Mouse (Mus musculus) hindbrain, embryonic 14.5 days (tissue): ENCODE data around the gene Cercam. TPM values are rescaled to one million over a fixed set of nuclear protein-coding genes. Genes with fewer than 3 reads are reported as not detected.
A peak's percentile ranks its signal among the peaks of the same experiment; 100 is the strongest.
"Not testable (repeated sequence)": the region's sequence is repeated elsewhere in the genome, so short reads cannot be mapped to it uniquely, and the experiment has no call there.

Source experiments
- ATAC-seq: fragments of 200-750 bp; cut with Nextera tagmentation; 2 replicates; pipeline ENCODE4 v1.8.0; 2017; ENCODE audit warnings: moderate number of reproducible peaks, mild to moderate bottlenecking, moderate TSS enrichment, moderate library complexity; ENCODE audit not compliant: low FRiP score
- DNase-seq: peaks from one replicate; pipeline ENCODE4 v3.0.0-alpha.2; 2015; ENCODE audit warnings: low spot score
- H3K27ac ChIP-seq: fragments of 300-500 bp; sonication (generic); 2 replicates; pipeline ENCODE4 v1.5.1; 2014; ENCODE audit warnings: mild to moderate bottlenecking, moderate library complexity
- H3K27me3 ChIP-seq: fragments of 300-500 bp; sonication (generic); 2 replicates; pipeline ENCODE4 v1.6.1; 2014; ENCODE audit warnings: mild to moderate bottlenecking, low read length, mixed read lengths; ENCODE audit not compliant: control insufficient read depth, insufficient read depth
- H3K36me3 ChIP-seq: fragments of 300-500 bp; sonication (generic); replicated peaks from 2 replicates; pipeline ENCODE4 v1.6.1; 2014; ENCODE audit not compliant: control insufficient read depth, insufficient read depth
- H3K4me1 ChIP-seq: fragments of 300-500 bp; sonication (generic); replicated peaks from 2 replicates; pipeline ENCODE4 v1.6.1; 2014; ENCODE audit warnings: antibody characterized with exemption, low read length, mixed read lengths; ENCODE audit not compliant: control insufficient read depth, insufficient read depth
- H3K4me2 ChIP-seq: fragments of 300-500 bp; sonication (generic); replicated peaks from 2 replicates; pipeline ENCODE4 v1.6.1; 2014; ENCODE audit warnings: mild to moderate bottlenecking, moderate library complexity
- H3K4me3 ChIP-seq: fragments of 300-500 bp; sonication (generic); replicated peaks from 2 replicates; pipeline ENCODE4 v1.5.1; 2014; ENCODE audit warnings: mild to moderate bottlenecking, low read length
- H3K9ac ChIP-seq: fragments of 300-500 bp; sonication (generic); 2 replicates; pipeline ENCODE4 v1.6.1; 2014
- H3K9me3 ChIP-seq: fragments of 300-500 bp; sonication (generic); 2 replicates; pipeline ENCODE4 v1.6.1; 2016; ENCODE audit warnings: low read length; ENCODE audit not compliant: control insufficient read depth
- WGBS: fragments of 180-500 bp; shearing (Covaris S2); extraction: QIAGEN DNeasy Blood & Tissue Kit; methylation state at CpG from one replicate; pipeline ENCODE4 v1.1.7; 2014; 5-methylcytosine and 5-hydroxymethylcytosine counted together
- polyA plus RNA-seq: library from polyadenylated mRNA; unstranded; fragments of >200 nt; fragmentation: Nextera tagmentation; extraction: Ambion mirVana; gene quantifications from 2 replicates; pipeline ENCODE4 v1.2.1, GENCODE M21; 2014

The Cercam gene
- polyA plus RNA-seq, 1 experiment from 2014 or later = 19.1 TPM

DNA sequence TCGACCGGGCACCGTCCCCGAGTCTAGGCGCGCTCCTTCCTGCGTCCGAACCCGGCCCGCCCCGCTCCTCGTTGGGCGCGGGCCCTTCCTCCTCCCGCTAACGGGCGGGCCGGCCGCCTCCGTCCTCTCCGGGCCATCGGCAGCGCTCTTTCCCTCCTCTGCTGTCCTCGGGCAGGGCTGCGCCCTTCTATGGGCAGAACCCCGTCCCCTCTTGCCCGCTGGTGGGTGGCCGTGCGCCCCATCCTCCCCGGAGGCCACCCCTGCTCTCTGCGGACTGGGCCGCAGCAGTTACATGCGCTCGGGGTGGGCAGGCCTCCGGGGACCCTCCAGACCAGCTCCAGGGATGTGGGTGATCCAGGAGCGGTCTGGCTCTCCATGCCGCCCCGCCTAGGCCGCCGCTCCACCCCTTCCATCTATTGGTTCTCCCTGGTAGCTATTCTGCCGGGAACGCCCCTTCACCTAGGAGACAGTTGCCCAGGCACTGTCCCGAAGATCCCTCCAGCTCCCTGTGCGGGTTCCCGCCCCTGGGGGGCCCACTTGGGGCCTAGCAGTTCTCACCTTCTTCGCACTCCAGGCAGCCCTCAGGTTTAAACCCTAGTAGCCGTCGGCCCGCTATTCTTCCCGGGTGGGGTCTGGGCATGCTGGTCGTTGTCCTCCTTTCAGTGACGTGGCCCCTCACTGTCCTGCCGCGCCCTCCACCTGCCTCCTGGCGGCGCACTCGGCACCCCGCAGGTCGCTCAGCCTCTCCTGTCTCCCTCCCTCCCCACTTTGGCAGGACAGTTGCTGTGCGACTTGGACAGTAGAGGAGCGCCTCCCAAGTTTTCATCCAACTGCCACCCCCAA is 21.2 kb downstream of the Cercam start:
- H3K4me1 ChIP-seq = peaks cover 12% of the 10 kb centered on the region
- peak overlapping the region; percentile 95 for H3K4me2 ChIP-seq
- DNase-seq = peak; percentile 70
- H3K27me3 ChIP-seq = no peaks in the 10 kb centered on the region
- peak; percentile 89 for ATAC-seq
- peak overlapping the region; percentile 89 for H3K9ac ChIP-seq
- no peaks in the 10 kb centered on the region for H3K9me3 ChIP-seq
- H3K27ac ChIP-seq = peak overlapping the region; percentile 88
- H3K4me3 ChIP-seq = peak overlapping the region; percentile 95
- H3K36me3 ChIP-seq = peaks cover 37% of the 10 kb centered on the region
- whole genome bisulfite sequencing = under 1% methylated on average over 32 of the region's 61 CpGs

DNA sequence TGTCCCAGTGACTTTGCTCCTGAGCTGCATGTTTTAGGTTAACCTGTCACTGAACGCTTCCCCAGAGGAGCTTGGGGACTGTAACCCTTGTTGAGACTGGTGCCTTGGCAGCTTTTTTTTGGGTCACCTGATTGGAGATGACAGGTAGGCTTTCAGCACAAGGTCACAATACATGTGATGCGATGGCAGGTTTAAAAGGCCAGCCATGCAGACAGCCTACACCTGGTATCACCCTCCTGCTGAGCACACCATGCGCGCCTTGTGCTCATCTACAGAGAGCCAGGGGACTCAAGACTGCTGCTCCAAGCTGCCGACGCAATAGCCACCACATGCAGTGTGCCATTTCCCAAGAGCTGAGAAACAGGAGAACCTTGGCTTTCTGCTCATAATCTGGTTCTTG is 22.8 kb downstream of the Cercam start:
- Histone ChIP-seq H3K36me3 (peaks cover 50% of the 10 kb centered on the region), H3K9ac (no peak overlapping the region), H3K9me3 (no peaks in the 10 kb centered on the region), H3K4me1 (peaks cover 12% of the 10 kb centered on the region), H3K27me3 (no peaks in the 10 kb centered on the region), H3K4me3 (no peak overlapping the region), H3K27ac (no peak overlapping the region), H3K4me2 (no peak overlapping the region)
- ATAC-seq (no peak), DNase-seq (no peak)
- 94% methylated on average over 6 of the region's 6 CpGs for WGBS

DNA sequence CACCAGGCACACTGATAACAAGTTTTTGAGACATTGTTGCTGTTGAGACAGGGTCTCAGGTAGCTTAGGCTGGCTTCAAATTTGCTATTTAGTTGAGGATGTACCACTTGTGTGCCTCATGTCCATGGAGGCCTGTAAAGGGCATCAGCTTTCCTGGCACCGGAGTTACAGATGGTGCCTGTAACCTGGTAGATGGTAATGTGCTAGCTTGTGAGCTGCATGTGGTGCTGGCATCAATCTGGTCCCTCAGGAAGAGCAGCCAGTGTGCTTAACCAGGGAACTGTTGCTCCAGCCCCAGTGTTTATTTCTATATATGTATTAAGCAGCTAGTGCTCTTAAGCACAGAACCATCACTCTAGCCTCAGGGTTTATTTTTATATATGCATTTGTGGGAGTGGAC is 27.1 kb downstream of the Cercam start:
- Histone ChIP-seq H3K27me3 (no peaks in the 10 kb centered on the region), H3K9me3 (no peaks in the 10 kb centered on the region), H3K4me1 (peaks cover 4% of the 10 kb centered on the region), H3K4me2 (no peak overlapping the region), H3K36me3 (peaks cover 91% of the 10 kb centered on the region), H3K9ac (no peak overlapping the region), H3K4me3 (no peak overlapping the region), H3K27ac (no peak overlapping the region)
- no peak for DNase-seq
- ATAC-seq = no peak
- 87% methylated on average over 1 of the region's 1 CpGs for WGBS

DNA sequence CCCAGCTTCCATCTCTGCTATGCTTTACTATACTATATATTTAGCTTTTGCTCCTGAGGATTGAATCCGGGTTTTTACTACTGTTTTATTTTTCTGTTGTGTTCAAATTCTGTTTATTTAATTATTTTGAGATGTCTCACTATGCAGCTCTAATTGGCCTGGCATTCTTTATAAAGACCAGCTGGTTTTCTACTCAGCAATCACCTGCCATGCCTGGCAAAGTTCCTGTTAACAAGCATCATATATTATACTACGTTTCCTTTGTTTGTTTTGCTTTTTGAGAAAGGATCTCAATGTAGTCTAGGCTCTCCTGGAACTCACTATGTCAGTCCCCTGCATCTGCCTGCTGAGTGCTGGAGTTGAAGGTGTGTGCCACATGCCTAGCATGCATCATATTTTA is 28.4 kb downstream of the Cercam start:
- Histone ChIP-seq H3K27ac (no peak overlapping the region), H3K9me3 (no peaks in the 10 kb centered on the region), H3K4me2 (no peak overlapping the region), H3K4me1 (no peaks in the 10 kb centered on the region), H3K36me3 (peaks cover 96% of the 10 kb centered on the region), H3K27me3 (no peaks in the 10 kb centered on the region), H3K4me3 (no peak overlapping the region), H3K9ac (no peak overlapping the region)
- DNase-seq = no peak
- no peak for ATAC-seq
- WGBS = 89% methylated on average over 2 of the region's 2 CpGs

DNA sequence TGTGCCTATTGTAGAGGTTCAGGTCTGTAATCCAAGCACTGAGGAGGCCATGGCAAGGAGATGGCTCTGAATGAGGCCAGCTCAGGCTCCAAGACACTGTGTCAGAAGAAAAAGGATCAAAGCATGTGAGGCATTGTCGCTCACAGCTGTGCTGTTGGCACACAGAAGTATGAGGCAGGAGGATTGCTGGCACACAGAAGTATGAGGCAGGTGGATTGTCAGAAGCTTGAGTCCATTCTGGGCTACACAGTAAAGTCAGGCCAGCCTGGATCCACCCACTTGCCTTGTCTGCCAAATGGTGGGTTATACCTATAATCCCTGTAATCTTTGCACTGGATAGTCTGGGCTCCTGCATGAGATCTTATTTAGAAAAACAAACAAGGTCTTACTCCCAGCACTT is 29.1 kb downstream of the Cercam start:
- ATAC-seq = no peak
- DNase-seq = no peak
- 100% methylated on average over 1 of the region's 1 CpGs for whole genome bisulfite sequencing

DNA sequence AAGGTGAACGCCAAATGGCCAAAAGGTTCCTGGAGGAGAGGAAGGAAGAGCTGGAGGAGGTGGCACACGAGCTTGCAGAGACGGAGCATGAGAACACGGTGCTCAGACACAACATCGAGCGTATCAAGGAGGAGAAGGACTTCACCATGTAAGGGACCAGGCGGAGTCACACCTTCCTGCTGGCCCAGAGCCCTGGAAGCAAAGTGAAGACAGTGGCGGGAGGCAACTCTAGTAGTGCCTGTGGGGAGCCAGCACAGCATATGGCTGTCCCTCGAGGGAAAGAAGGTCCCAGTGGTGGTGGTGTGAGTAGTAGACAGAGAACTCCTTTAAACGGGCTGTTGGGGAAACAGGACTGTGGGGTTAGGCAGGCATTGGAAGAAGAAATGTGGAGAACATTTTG is 33.2 kb downstream of the Cercam start:
- WGBS = 94% methylated on average over 10 of the region's 10 CpGs
- no peak overlapping the region for H3K9ac ChIP-seq

More for the DNA sequence above, 29.1 kb downstream of the Cercam start:
- Histone ChIP-seq H3K27me3 (no peaks in the 10 kb centered on the region), H3K4me1 (no peaks in the 10 kb centered on the region), H3K27ac (no peak overlapping the region), H3K9ac (no peak overlapping the region), H3K4me3 (no peak overlapping the region), H3K36me3 (peaks cover 96% of the 10 kb centered on the region), H3K4me2 (no peak overlapping the region), H3K9me3 (no peaks in the 10 kb centered on the region)

DNA sequence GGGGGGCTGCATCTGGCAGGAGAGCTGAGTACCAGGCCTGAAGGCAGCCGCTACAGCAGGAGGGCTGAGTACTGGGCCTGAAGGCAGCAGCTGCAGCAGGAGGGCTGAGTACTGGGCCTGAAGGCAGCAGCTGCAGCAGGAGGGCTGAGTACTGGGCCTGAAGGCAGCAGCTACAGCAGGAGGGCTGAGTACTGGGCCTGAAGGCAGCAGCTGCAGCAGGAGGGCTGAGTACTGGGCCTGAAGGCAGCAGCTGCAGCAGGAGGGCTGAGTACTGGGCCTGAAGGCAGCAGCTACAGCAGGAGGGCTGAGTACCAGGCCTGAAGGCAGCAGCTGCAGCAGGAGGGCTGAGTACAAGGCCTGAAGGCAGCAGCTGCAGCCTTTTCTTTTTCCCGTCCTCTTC is 39.2 kb downstream of the Cercam start:
- H3K27ac ChIP-seq, ATAC-seq, H3K9ac ChIP-seq, H3K27me3 ChIP-seq, DNase-seq, H3K4me3 ChIP-seq, H3K4me2 ChIP-seq, H3K9me3 ChIP-seq, H3K4me1 ChIP-seq: not testable (repeated sequence)
- 85% methylated on average over 2 of the region's 2 CpGs for WGBS
- H3K36me3 ChIP-seq = peaks cover 93% of the 10 kb centered on the region

More for the DNA sequence above, 33.2 kb downstream of the Cercam start:
- ATAC-seq (no peak), DNase-seq (no peak)
- Histone ChIP-seq H3K4me2 (no peak overlapping the region), H3K27ac (no peak overlapping the region), H3K36me3 (peaks cover 99% of the 10 kb centered on the region), H3K9me3 (no peaks in the 10 kb centered on the region), H3K4me1 (no peaks in the 10 kb centered on the region), H3K4me3 (no peak overlapping the region), H3K27me3 (no peaks in the 10 kb centered on the region)

DNA sequence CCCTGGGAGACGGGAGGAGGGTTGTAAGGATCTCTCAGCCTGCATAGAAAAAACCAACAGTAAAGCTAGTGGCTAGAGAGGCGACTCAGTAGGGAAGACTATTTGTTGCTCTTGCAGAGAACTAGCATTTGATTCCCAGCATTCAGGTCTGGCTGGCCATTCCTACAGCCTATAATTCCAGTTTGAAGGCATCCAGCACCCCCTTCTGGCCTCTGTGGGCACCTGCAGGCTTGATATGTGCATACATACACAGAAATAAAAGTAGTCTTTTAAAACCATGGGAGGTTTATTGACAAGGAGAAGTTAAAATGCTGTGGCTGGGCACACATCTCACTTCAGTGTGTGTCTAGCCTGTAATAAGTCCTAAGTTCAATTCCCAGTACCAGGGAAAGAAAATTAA is 41.1 kb downstream of the Cercam start:
- no peak overlapping the region for H3K4me2 ChIP-seq
- no peaks in the 10 kb centered on the region for H3K9me3 ChIP-seq
- H3K27ac ChIP-seq = no peak overlapping the region
- WGBS = 79% methylated on average over 2 of the region's 2 CpGs
- no peak overlapping the region for H3K4me3 ChIP-seq
- no peaks in the 10 kb centered on the region for H3K27me3 ChIP-seq
- H3K9ac ChIP-seq = no peak overlapping the region
- no peaks in the 10 kb centered on the region for H3K4me1 ChIP-seq
- no peak for DNase-seq
- ATAC-seq = no peak
- H3K36me3 ChIP-seq = peaks cover 93% of the 10 kb centered on the region

DNA sequence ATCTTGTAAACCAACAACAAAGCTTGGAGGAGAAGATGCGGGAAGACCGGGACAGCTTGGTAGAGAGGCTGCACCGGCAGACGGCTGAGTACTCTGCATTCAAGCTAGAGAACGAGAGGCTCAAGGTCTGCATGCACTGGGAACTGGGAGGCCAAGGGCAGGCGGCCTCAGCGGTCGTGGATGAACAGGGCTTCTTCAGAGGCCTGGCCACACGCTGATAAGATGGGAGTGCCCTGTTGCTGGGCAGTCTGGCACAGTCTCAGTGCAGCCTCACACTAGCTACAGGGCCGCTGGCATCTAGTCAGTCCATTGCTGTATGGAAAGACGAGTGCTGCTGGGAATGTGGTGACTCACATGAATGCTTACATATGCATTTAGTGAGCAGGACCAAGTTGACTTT is 48.7 kb downstream of the Cercam start:
- DNase-seq (no peak), ATAC-seq (no peak)
- H3K4me2 ChIP-seq = no peak overlapping the region
- H3K9me3 ChIP-seq = no peaks in the 10 kb centered on the region
- H3K9ac ChIP-seq = no peak overlapping the region
- H3K36me3 ChIP-seq = peaks cover 94% of the 10 kb centered on the region
- 92% methylated on average over 11 of the region's 11 CpGs for WGBS
- no peaks in the 10 kb centered on the region for H3K27me3 ChIP-seq
- H3K4me3 ChIP-seq = no peak overlapping the region
- no peak overlapping the region for H3K27ac ChIP-seq
- no peaks in the 10 kb centered on the region for H3K4me1 ChIP-seq
